Mouse (Mus musculus) frontal cortex, adult (tissue): ENCODE results near the gene Pdcd4.
"Not testable (repeated sequence)": the region's sequence is repeated elsewhere in the genome, so short reads cannot be mapped to it uniquely, and the experiment has no call there.

ENCODE experiments used
- ATAC-seq: cut with Nextera tagmentation; 2 replicates; pipeline ENCODE4 v1.9.2; 2017; ENCODE audit warnings: mild to moderate bottlenecking, moderate library complexity, mixed read lengths; ENCODE audit not compliant: low TSS enrichment

Pdcd4 gene

GRCm38 (mm10) chr19:53901931-53902738, 10.1 kb downstream of the Pdcd4 start:
- no peak; the same call in 1 of the 2 replicates for ATAC-seq

GRCm38 (mm10) chr19:53902739-53903487, 10.9 kb downstream of the Pdcd4 start:
- ATAC-seq = peak; percentile 90

- ATAC-seq = peak; percentile 38
These were observed 11.7 kb downstream of the Pdcd4 start for GRCm38 (mm10) chr19:53903507-53904321.

- no peak for ATAC-seq
These were observed 12.9 kb downstream of the Pdcd4 start for GRCm38 (mm10) chr19:53904833-53905480.

GRCm38 (mm10) chr19:53906033-53906702, 14.1 kb downstream of the Pdcd4 start:
- ATAC-seq = no peak

GRCm38 (mm10) chr19:53906703-53907070, 14.7 kb downstream of the Pdcd4 start:
- ATAC-seq = not testable (repeated sequence)

- ATAC-seq = no peak
These were observed 22.9 kb downstream of the Pdcd4 start for GRCm38 (mm10) chr19:53914950-53915349.

- ATAC-seq = no peak
These were observed 27.5 kb downstream of the Pdcd4 start for GRCm38 (mm10) chr19:53919541-53919940.

- ATAC-seq = not testable (repeated sequence)
These were observed 30.0 kb downstream of the Pdcd4 start for GRCm38 (mm10) chr19:53921996-53922395.

- peak; percentile 6; the same call in 1 of the 2 replicates for ATAC-seq
These were observed 33.3 kb downstream of the Pdcd4 start for GRCm38 (mm10) chr19:53925338-53925751.

GRCm38 (mm10) chr19:53926705-53927104, 34.7 kb downstream of the Pdcd4 start:
- ATAC-seq = no peak

- no peak for ATAC-seq
These were observed 37.2 kb downstream of the Pdcd4 start for GRCm38 (mm10) chr19:53929218-53929617.

- ATAC-seq = no peak; the same call in 1 of the 2 replicates
These were observed 41.0 kb downstream of the Pdcd4 start for GRCm38 (mm10) chr19:53933050-53933449.

GRCm38 (mm10) chr19:53934046-53934445, 42.0 kb downstream of the Pdcd4 start:
- no peak for ATAC-seq

GRCm38 (mm10) chr19:53939467-53939866, 47.4 kb downstream of the Pdcd4 start:
- no peak for ATAC-seq

- no peak for ATAC-seq
These were observed 49.1 kb downstream of the Pdcd4 start for GRCm38 (mm10) chr19:53941139-53941538.

GRCm38 (mm10) chr19:53942342-53942741, 50.3 kb downstream of the Pdcd4 start:
- no peak for ATAC-seq

- ATAC-seq = peak; percentile 91
These were observed 52.1 kb downstream of the Pdcd4 start, which contains the start of the genes Shoc2 and Bbip1 for GRCm38 (mm10) chr19:53943802-53944785. TSS of gene Shoc2 (plus strand) at chr19:53944306. TSS of gene Bbip1 (minus strand) at chr19:53944627.

GRCm38 (mm10) chr19:53944786-53945169, 52.7 kb downstream of the Pdcd4 start:
- no peak; the same call in 1 of the 2 replicates for ATAC-seq
